Mouse (Mus musculus) heart, postnatal 0 days (tissue): ENCODE data around the gene Gm7138.

ENCODE experiments used
- CTCF ChIP-seq: IDR thresholded peaks from 2 replicates; pipeline ENCODE4 v1.5.1; 2016; ENCODE audit warnings: antibody characterized with exemption, control low read depth, low read depth
- EP300 ChIP-seq: IDR thresholded peaks from 2 replicates; pipeline ENCODE4 v1.6.1; 2016; ENCODE audit warnings: antibody characterized with exemption, low read depth

- no peak for TF ChIP-seq CTCF
- TF ChIP-seq EP300, result no peak
Observed at GRCm38 (mm10) chr10:77819203-77819602, 42.5 kb upstream of the Gm7138 start.
